Mouse (Mus musculus) CH12.LX (cell line): ENCODE data around the gene Olfr869. TPM values are rescaled to one million over a fixed set of nuclear protein-coding genes. Genes with fewer than 3 reads are reported as not detected.

Experiments used
- BHLHE40 ChIP-seq: IDR thresholded peaks from 2 replicates; pipeline ENCODE4 v1.6.1; 2011; ENCODE audit warnings: mild to moderate bottlenecking, low read depth, low read length, improper control_type of control experiment
- ELF1 ChIP-seq: IDR thresholded peaks from 2 replicates; pipeline ENCODE4 v1.6.1; 2014; ENCODE audit warnings: low read depth, mild to moderate bottlenecking, inconsistent platforms, low read length, improper control_type of control experiment
- NELFE ChIP-seq: IDR thresholded peaks from 2 replicates; pipeline ENCODE4 v1.6.1; 2011; ENCODE audit warnings: low read depth, low read length, improper control_type of control experiment
- ZC3H11A ChIP-seq: IDR thresholded peaks from 2 replicates; pipeline ENCODE4 v1.6.1; 2012; ENCODE audit warnings: low read depth, mild to moderate bottlenecking, inconsistent platforms, low read length, improper control_type of control experiment
- polyA plus RNA-seq: library from polyadenylated mRNA; unstranded; fragments of >175 nt; gene quantifications from 2 replicates; pipeline ENCODE4 v1.2.1, GENCODE M21; 2012; ENCODE audit warnings: low read depth; ENCODE audit not compliant: insufficient read length
- total RNA-seq, 2 experiments: library from RNA; depleted of rRNA; stranded (reverse); fragments of 300-350 nt in 1 of 2; fragments of >200 nt in 1 of 2; gene quantifications; 2 replicates each; pipeline ENCODE4 v1.2.3; 2012 to 2014

The Olfr869 gene
- total and polyA plus RNA-seq, 3 experiments, result not detected

DNA sequence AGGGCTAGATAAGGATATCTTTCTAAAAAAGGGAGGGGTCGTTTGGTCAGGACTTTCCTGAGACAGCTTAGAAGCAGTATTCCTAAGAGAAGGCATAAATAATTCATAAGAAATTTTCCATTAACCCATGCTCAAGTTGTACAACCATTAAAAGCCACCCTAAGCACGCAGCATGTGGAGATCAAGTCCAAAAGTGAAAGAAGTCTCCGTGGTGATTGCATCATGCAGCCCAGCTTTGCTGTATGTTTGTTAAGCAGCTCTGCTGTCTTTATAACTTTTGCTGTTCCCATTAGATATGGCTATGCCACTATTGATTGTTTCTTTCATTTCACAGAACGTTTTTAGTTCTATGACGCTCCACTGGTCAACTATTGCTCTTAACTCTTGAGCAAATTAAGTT is 50.7 kb downstream of the Olfr869 start (continued):
- TF ChIP-seq ELF1 (no peak), BHLHE40 (no peak), NELFE (no peak), ZC3H11A (no peak)

Other genes starting within 250 kb of the Olfr869 start
- not detected in 2 replicates for gene Olfr862, start 241.0 kb upstream of the Olfr869 start, total RNA-seq (2012; rRNA removed)
- gene Olfr862, start 241.0 kb upstream of the Olfr869 start, total RNA-seq (2014; rRNA removed), result not detected in 2 replicates
- gene Olfr862, start 241.0 kb upstream of the Olfr869 start, polyA plus RNA-seq, result not detected in 2 replicates
- 0.34 and 0.46 TPM in 2 replicates for gene Olfr77, start 212.1 kb upstream of the Olfr869 start, total RNA-seq (2012; rRNA removed)
- gene Olfr77, start 212.1 kb upstream of the Olfr869 start, total RNA-seq (2014; rRNA removed), result not detected in 2 replicates
- gene Olfr77, start 212.1 kb upstream of the Olfr869 start, polyA plus RNA-seq, result 0.03 TPM in 1 of 2 replicates, not detected in the other
- gene Olfr866, start 101.0 kb upstream of the Olfr869 start, total RNA-seq (2012; rRNA removed), result not detected in 2 replicates
- gene Olfr866, start 101.0 kb upstream of the Olfr869 start, total RNA-seq (2014; rRNA removed), result not detected in 2 replicates
- not detected in 2 replicates for gene Olfr866, start 101.0 kb upstream of the Olfr869 start, polyA plus RNA-seq
- not detected in 2 replicates for gene Olfr867, start 71.4 kb upstream of the Olfr869 start, total RNA-seq (2012; rRNA removed)
- gene Olfr867, start 71.4 kb upstream of the Olfr869 start, total RNA-seq (2014; rRNA removed), result not detected in 2 replicates
- gene Olfr867, start 71.4 kb upstream of the Olfr869 start, polyA plus RNA-seq, result not detected in 2 replicates
- not detected in 2 replicates for gene Olfr868, start 30.4 kb upstream of the Olfr869 start, total RNA-seq (2012; rRNA removed)
- gene Olfr868, start 30.4 kb upstream of the Olfr869 start, total RNA-seq (2014; rRNA removed), result not detected in 2 replicates
- gene Olfr868, start 30.4 kb upstream of the Olfr869 start, polyA plus RNA-seq, result not detected in 2 replicates
- not detected in 2 replicates for gene Olfr870, start 45.0 kb downstream of the Olfr869 start, total RNA-seq (2012; rRNA removed)
- gene Olfr870, start 45.0 kb downstream of the Olfr869 start, total RNA-seq (2014; rRNA removed), result not detected in 2 replicates
- not detected in 2 replicates for gene Olfr870, start 45.0 kb downstream of the Olfr869 start, polyA plus RNA-seq
- gene Olfr871, start 83.2 kb downstream of the Olfr869 start, total RNA-seq (2012; rRNA removed), result not detected in 2 replicates
- not detected in 2 replicates for gene Olfr871, start 83.2 kb downstream of the Olfr869 start, total RNA-seq (2014; rRNA removed)
- gene Olfr871, start 83.2 kb downstream of the Olfr869 start, polyA plus RNA-seq, result not detected in 2 replicates
- not detected in 2 replicates for gene Olfr872, start 108.1 kb downstream of the Olfr869 start, total RNA-seq (2012; rRNA removed)
- not detected in 2 replicates for gene Olfr872, start 108.1 kb downstream of the Olfr869 start, total RNA-seq (2014; rRNA removed)
- not detected in 2 replicates for gene Olfr872, start 108.1 kb downstream of the Olfr869 start, polyA plus RNA-seq
- not detected in 2 replicates for gene Olfr39, start 153.3 kb downstream of the Olfr869 start, total RNA-seq (2012; rRNA removed)
- gene Olfr39, start 153.3 kb downstream of the Olfr869 start, total RNA-seq (2014; rRNA removed), result not detected in 2 replicates
- not detected in 2 replicates for gene Olfr39, start 153.3 kb downstream of the Olfr869 start, polyA plus RNA-seq
- gene Olfr873, start 169.5 kb downstream of the Olfr869 start, total RNA-seq (2012; rRNA removed), result not detected in 2 replicates
- not detected in 2 replicates for gene Olfr873, start 169.5 kb downstream of the Olfr869 start, total RNA-seq (2014; rRNA removed)
- not detected in 2 replicates for gene Olfr873, start 169.5 kb downstream of the Olfr869 start, polyA plus RNA-seq
- not detected in 2 replicates for gene Olfr18, start 207.1 kb downstream of the Olfr869 start, total RNA-seq (2012; rRNA removed)
- gene Olfr18, start 207.1 kb downstream of the Olfr869 start, total RNA-seq (2014; rRNA removed), result not detected in 2 replicates
- not detected in 2 replicates for gene Olfr18, start 207.1 kb downstream of the Olfr869 start, polyA plus RNA-seq